Mouse (Mus musculus) cerebellum, adult 2 months (tissue): Measurements from ENCODE around the gene Lrig1. TPM values are rescaled to one million over a fixed set of nuclear protein-coding genes. Genes with fewer than 3 reads are reported as not detected.

Source experiments
- DNase-seq, 2 experiments: peaks; one replicate each; pipeline ENCODE4 v3.0.0; 2021
- H3K27ac ChIP-seq: fragments of 200-500 bp; 2 replicates; pipeline ENCODE4 v1.5.1; 2012; ENCODE audit warnings: low read length, control low read depth, inconsistent platforms; ENCODE audit not compliant: insufficient read depth
- H3K27me3 ChIP-seq: fragments of 200-500 bp; 2 replicates; pipeline ENCODE4 v1.6.1; 2012; ENCODE audit warnings: inconsistent platforms, mild to moderate bottlenecking, low read length, moderate library complexity; ENCODE audit not compliant: control insufficient read depth, insufficient read depth
- H3K4me1 ChIP-seq: fragments of 200-500 bp; 2 replicates; pipeline ENCODE4 v1.6.1; 2011; ENCODE audit warnings: low read length; ENCODE audit not compliant: control insufficient read depth, insufficient read depth
- H3K4me3 ChIP-seq: fragments of 200-500 bp; replicated peaks from 2 replicates; pipeline ENCODE3; 2011; ENCODE audit warnings: mild to moderate bottlenecking, low read depth, low read length, control low read depth; ENCODE audit not compliant: insufficient read depth
- CTCF ChIP-seq: fragments of 200-500 bp; IDR thresholded peaks from 2 replicates; pipeline ENCODE4 v1.5.1; 2011; ENCODE audit warnings: low read depth, mild to moderate bottlenecking, control low read depth, low read length, moderate library complexity, borderline replicate concordance; ENCODE audit not compliant: insufficient read depth
- POLR2A ChIP-seq: fragments of 200-500 bp; IDR thresholded peaks from 2 replicates; pipeline ENCODE4 v1.6.1; 2011; ENCODE audit warnings: low read length, control low read depth, borderline replicate concordance; ENCODE audit not compliant: insufficient read depth
- WGBS: fragments of 180-500 bp; shearing (Covaris S2); methylation state at CpG from one replicate; pipeline ENCODE4 v1.1.7; 2018; 5-methylcytosine and 5-hydroxymethylcytosine counted together
- polyA plus RNA-seq: library from polyadenylated mRNA; depleted of rRNA; stranded (reverse); fragments of >200 nt; gene quantifications from 2 replicates; pipeline ENCODE4 v1.2.3, GENCODE M21; 2012

Gene Lrig1
- polyA plus RNA-seq, 1 experiment, result 86.2 TPM

GRCm38 (mm10) chr6:94679249-94679648 lies 20.7 kb downstream of the Lrig1 start:
- no peak for DNase-seq
- 91% methylated on average over 1 of the region's 1 CpGs for WGBS
- Histone ChIP-seq H3K4me1 (peaks cover 30% of the 10 kb centered on the region), H3K27ac (no peak overlapping the region), H3K27me3 (no peaks in the 10 kb centered on the region), H3K4me3 (no peak overlapping the region)
- TF ChIP-seq CTCF, result no peak
- no peak for TF ChIP-seq POLR2A

- Histone ChIP-seq H3K27me3 (no peaks in the 10 kb centered on the region), H3K4me3 (no peak overlapping the region), H3K4me1 (peaks cover 31% of the 10 kb centered on the region), H3K27ac (no peak overlapping the region)
- TF ChIP-seq POLR2A (no peak), CTCF (no peak)
- DNase-seq, result peak in 1 of 2 experiments; percentile 27
- WGBS, result 27% methylated on average over 6 of the region's 6 CpGs
Measured at GRCm38 (mm10) chr6:94678377-94679164, 21.4 kb downstream of the Lrig1 start.

GRCm38 (mm10) chr6:94677448-94677847 lies 22.5 kb downstream of the Lrig1 start:
- no peaks in the 10 kb centered on the region for H3K27me3 ChIP-seq
- peaks cover 26% of the 10 kb centered on the region for H3K4me1 ChIP-seq
- TF ChIP-seq POLR2A (no peak), CTCF (no peak)
- H3K27ac ChIP-seq, result no peak overlapping the region
- no peak overlapping the region for H3K4me3 ChIP-seq
- DNase-seq, result no peak
- 47% methylated on average over 3 of the region's 3 CpGs for WGBS

GRCm38 (mm10) chr6:94676840-94677239 lies 23.1 kb downstream of the Lrig1 start:
- Histone ChIP-seq H3K27me3 (no peaks in the 10 kb centered on the region), H3K4me1 (peaks cover 23% of the 10 kb centered on the region), H3K4me3 (no peak overlapping the region), H3K27ac (no peak overlapping the region)
- TF ChIP-seq POLR2A, result no peak
- no peak for TF ChIP-seq CTCF
- 81% methylated on average over 3 of the region's 3 CpGs for WGBS
- no peak for DNase-seq

GRCm38 (mm10) chr6:94676300-94676699 lies 23.7 kb downstream of the Lrig1 start:
- WGBS, result 80% methylated on average over 7 of the region's 7 CpGs
- Histone ChIP-seq H3K27me3 (no peaks in the 10 kb centered on the region), H3K4me3 (no peak overlapping the region), H3K27ac (no peak overlapping the region), H3K4me1 (peaks cover 19% of the 10 kb centered on the region)
- no peak for TF ChIP-seq CTCF
- TF ChIP-seq POLR2A, result no peak
- DNase-seq, result no peak

- TF ChIP-seq POLR2A, result no peak
- no peak for TF ChIP-seq CTCF
- 81% methylated on average over 2 of the region's 2 CpGs for WGBS
- no peak for DNase-seq
- Histone ChIP-seq H3K27me3 (no peaks in the 10 kb centered on the region), H3K4me1 (peaks cover 20% of the 10 kb centered on the region), H3K4me3 (no peak overlapping the region), H3K27ac (no peak overlapping the region)
Measured at GRCm38 (mm10) chr6:94672426-94672825, 27.5 kb downstream of the Lrig1 start.

- WGBS, result 68% methylated on average over 6 of the region's 6 CpGs
- DNase-seq, result peak in 1 of 2 experiments; percentile 27
- Histone ChIP-seq H3K4me1 (peaks cover 26% of the 10 kb centered on the region), H3K27me3 (no peaks in the 10 kb centered on the region), H3K4me3 (no peak overlapping the region), H3K27ac (no peak overlapping the region)
- no peak for TF ChIP-seq POLR2A
- no peak for TF ChIP-seq CTCF
Measured at GRCm38 (mm10) chr6:94669370-94669769, 30.6 kb downstream of the Lrig1 start.

GRCm38 (mm10) chr6:94668204-94668863 lies 31.6 kb downstream of the Lrig1 start:
- no peak overlapping the region for H3K27ac ChIP-seq
- 42% methylated on average over 13 of the region's 13 CpGs for WGBS
- H3K4me3 ChIP-seq, result no peak overlapping the region
- H3K27me3 ChIP-seq, result no peaks in the 10 kb centered on the region
- no peak for TF ChIP-seq POLR2A
- no peak for TF ChIP-seq CTCF
- peaks cover 19% of the 10 kb centered on the region for H3K4me1 ChIP-seq
- DNase-seq, result no peak
